Mouse (Mus musculus) ovary, adult 18-20 months (tissue): Measurements from ENCODE around the gene Gm26602.
"Not testable (repeated sequence)": the region's sequence is repeated elsewhere in the genome, so short reads cannot be mapped to it uniquely, and the experiment has no call there.

Experiments used
- DNase-seq: peaks from one replicate; pipeline ENCODE4 v3.0.0; 2022; ENCODE audit warnings: low spot score, mixed read lengths

Gene Gm26602

GRCm38 (mm10) chr10:79884938-79885337, 25.7 kb upstream of the Gm26602 start:
- not testable (repeated sequence) for DNase-seq

GRCm38 (mm10) chr10:79886054-79886453, 24.6 kb upstream of the Gm26602 start, which contains the start of gene Elane:
TSS of gene Elane (plus strand) at chr10:79886247.
- DNase-seq, result no peak

GRCm38 (mm10) chr10:79886611-79887010, 24.0 kb upstream of the Gm26602 start:
- no peak for DNase-seq

GRCm38 (mm10) chr10:79889386-79889785, 21.3 kb upstream of the Gm26602 start:
- DNase-seq, result no peak

DNA sequence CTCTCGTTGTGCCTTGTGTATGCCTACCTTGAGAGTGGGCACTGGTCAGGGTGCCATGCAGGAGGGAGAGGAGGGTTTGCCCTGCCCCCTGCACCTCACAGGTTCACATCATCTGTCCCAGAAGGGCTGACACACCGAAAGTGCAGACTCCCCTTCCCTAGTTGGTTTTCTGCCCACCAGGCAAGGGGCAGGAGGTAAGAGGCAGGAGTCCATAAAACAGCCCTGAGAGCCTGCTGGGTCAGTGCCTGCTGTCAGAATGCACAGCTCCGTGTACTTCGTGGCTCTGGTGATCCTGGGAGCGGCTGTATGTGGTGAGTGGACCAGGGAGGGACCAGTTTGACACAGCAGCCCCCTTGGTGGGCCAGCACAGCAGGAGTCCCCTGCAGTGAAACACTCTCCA, 20.0 kb upstream of the Gm26602 start, which contains the start of gene Cfd:
Gene Cfd (plus strand): TSS at position 184 of the 400 bp plus-strand sequence.
- no peak for DNase-seq

GRCm38 (mm10) chr10:79892451-79893118, 18.1 kb upstream of the Gm26602 start:
- DNase-seq, result not testable (repeated sequence)

GRCm38 (mm10) chr10:79896306-79896705, 14.3 kb upstream of the Gm26602 start:
- no peak for DNase-seq

- no peak for DNase-seq
Observed at GRCm38 (mm10) chr10:79896814-79897213, 13.8 kb upstream of the Gm26602 start.

DNA sequence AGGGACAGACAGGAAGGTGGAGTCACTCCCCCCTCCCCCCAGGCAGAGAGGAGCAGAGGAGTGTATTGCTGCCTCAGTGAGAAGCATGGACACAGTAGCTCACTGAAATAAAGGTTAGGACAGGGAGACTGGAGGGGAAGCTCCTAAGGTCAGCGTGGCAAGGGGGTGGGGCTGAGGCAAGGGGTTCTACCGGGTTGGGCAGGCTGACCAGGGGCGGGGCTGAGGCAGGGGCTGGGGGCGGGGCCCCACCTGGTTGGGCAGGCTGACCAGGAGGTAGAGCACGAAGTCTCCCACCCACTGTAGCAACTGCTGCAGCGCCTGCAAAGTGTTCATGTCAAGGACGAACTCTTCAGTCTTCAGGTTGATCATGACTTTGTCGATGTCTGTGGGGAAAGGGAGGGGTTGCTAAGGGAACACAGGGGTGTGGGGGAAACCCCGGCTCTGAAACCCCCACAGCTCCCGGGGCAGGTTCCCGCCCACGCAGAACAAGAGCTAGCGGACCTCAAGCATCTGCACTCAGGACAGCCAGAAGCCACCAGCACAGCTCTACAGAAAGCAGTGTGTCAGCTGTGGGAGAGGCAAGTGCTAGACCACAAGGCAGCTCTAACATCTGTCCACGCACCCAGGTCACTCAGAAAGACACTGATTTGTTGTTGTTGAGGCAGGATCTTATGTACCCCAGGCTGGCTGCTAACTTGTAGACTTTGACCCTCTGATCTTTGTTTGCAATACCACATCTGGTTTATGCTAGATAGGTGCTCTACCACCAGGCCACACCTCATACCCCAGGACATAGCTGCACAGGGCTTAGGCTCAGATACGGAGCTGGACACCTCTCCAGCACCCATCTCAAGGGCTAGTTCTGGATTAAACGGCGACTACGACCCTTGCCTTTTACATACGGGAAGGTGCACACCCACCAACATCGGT, 13.1 kb upstream of the Gm26602 start:
- DNase-seq, result no peak

DNA sequence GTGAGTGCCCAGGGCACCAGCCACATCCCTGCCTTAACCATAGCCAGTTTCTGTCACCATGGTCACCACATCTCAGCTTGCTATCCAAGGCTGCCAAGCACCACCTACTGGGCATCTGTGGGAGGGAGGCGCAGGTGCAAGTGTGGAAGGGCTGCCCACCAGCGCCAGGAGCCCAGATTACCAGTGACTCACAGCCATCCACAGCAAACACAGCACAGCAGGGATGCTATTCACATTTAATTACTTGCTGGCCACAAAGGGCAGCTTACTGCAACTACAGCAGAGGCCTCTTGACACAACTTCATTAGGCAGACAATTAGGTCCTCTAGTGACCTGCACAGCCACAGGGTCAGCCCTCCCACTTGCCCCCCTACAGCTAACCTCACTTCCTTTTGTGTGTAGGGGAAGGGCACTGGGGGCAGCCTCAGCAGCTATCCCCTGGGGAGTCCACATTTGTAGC, 9.7 kb upstream of the Gm26602 start:
- DNase-seq, result no peak

DNA sequence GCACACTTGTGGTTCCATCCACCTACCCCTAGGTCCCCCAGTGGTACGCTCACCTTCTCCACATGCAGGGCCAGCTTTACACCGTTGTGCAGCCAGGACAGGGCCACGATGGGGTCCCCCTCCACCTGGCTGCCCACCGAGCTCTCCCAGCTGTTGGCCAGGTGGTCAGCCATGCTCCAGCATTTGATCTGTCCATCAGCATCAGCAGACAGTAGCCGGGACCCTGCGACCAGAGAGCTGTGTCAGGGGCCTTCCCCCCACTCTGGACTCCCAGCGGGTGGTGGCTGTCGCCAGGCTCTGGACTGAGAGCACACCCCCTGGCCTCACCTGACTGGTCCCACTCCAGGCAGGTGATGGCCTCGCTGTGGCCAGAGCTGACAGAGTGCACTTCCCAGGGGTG, 3.9 kb upstream of the Gm26602 start:
- DNase-seq, result no peak

GRCm38 (mm10) chr10:79907415-79907814, 3.2 kb upstream of the Gm26602 start:
- DNase-seq, result no peak

GRCm38 (mm10) chr10:79908167-79909091, 2.2 kb upstream of the Gm26602 start, which contains the start of gene Med16:
TSS of gene Med16 (minus strand) at chr10:79908923.
- peak; percentile 94 for DNase-seq

GRCm38 (mm10) chr10:79909092-79909922, 1.3 kb upstream of the Gm26602 start:
- DNase-seq, result no peak

- DNase-seq, result no peak
Observed at GRCm38 (mm10) chr10:79912412-79912811, 1.8 kb downstream of the Gm26602 start.

DNA sequence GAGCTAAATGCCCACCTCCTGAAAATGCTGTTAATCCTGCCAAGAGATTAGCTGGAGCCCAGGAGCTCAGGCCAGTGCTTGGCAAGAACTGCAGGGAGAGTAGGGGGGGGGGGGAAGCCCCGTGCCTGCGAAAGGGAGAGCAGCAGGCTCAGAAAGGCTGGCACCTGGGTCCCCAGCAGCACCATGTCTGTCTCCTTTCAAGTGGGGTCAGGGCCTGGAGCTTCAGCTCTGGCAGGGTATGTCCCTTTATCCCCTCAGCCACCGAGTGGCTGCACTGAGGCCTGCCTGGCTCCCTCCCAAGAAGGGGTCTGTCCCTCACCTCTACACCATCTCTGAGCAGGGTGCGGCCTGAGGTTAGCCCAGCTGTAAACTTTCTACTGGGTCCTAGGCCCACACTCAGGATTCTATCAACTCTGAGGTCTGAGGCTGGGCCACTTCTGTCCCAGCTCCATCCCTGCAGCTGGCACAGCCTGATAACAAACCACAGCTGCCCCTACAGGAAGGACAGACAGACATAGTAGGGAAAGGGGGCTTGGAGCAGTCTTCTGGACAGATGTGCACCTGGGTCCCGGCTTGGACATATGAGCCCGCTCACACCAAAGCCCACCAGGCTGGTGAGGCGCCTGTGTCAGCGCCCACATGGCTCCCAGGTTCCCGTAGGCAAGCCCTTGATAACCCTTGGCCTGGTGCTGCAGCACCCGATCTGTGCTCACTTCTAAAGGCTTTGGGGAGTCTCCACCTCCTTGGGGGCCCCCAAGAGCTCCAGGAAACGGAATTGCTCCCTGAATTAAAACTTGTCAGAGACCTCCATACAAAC, 3.7 kb downstream of the Gm26602 start:
- DNase-seq, result no peak

GRCm38 (mm10) chr10:79914948-79915596, 4.4 kb downstream of the Gm26602 start:
- DNase-seq, result no peak

DNA sequence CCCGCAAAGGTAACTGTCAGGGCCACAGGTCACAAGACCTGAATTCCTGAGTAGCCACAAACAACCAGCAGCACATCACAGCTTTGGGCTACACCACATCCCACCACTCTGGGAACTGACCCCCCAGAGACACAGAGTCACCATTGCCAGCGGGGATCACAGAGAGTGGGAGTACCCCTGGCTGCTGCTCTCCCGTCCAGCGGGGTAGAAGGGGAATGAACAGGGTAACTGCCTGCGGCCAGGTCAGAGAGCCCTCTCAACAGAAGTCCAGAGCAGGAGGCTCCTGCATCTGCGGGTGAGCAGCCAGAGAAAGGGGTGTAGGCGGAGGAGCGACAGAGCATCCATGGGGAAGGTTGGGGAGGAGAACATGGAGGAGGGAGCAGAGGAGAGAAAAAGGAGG, 5.4 kb downstream of the Gm26602 start:
- no peak for DNase-seq

DNA sequence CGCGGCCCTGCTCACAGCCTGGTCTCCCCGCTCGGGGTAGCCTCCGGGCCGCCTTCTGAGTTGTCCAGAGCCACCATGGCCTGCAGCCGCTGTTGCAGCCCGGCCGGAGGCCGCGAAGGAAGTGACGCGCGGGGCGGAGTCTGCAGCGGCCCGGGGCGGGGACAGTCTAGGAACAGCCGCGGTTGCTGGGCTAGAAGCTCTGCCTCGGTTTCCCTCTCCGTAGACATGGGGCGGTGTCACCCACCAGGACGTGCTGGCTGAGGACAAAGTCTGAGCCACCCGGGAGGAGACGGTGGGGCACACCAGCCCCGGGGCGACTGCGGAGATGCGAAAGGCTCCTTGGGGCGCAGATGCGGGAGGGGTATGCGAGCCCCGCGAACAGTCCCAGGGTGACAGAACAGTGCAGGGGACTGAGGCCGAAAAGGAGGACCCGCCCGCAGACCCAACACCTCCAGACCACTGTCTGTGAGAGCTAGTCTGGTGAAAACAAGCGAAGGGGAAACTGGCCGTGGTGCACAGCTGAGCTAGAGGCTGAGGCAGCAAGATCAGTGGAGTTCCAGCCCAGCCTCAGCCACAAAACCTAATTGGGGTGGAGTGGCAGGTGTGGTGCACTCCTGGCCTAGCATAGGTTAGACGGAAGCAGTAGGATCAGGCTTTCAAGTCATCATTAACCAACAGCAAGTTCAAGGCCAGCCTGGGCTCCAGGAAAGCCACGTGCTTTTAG, 6.3 kb downstream of the Gm26602 start, which contains the start of gene Kiss1r:
Gene Kiss1r (plus strand): TSS at position 164 of the 724 bp plus-strand sequence.
- peak; percentile 69 for DNase-seq
